Mouse (Mus musculus) hindbrain, embryonic 14.5 days (tissue): ENCODE measurements around the gene Sbpl. TPM values are rescaled to one million over a fixed set of nuclear protein-coding genes. Genes with fewer than 3 reads are reported as not detected.

Experiments
- ATAC-seq: fragments of 200-750 bp; cut with Nextera tagmentation; 2 replicates; pipeline ENCODE4 v1.8.0; 2017; ENCODE audit warnings: moderate number of reproducible peaks, mild to moderate bottlenecking, moderate TSS enrichment, moderate library complexity; ENCODE audit not compliant: low FRiP score
- DNase-seq: peaks from one replicate; pipeline ENCODE4 v3.0.0-alpha.2; 2015; ENCODE audit warnings: low spot score
- H3K27ac ChIP-seq: fragments of 300-500 bp; sonication (generic); 2 replicates; pipeline ENCODE4 v1.5.1; 2014; ENCODE audit warnings: mild to moderate bottlenecking, moderate library complexity
- H3K27me3 ChIP-seq: fragments of 300-500 bp; sonication (generic); 2 replicates; pipeline ENCODE4 v1.6.1; 2014; ENCODE audit warnings: mild to moderate bottlenecking, low read length, mixed read lengths; ENCODE audit not compliant: control insufficient read depth, insufficient read depth
- H3K36me3 ChIP-seq: fragments of 300-500 bp; sonication (generic); replicated peaks from 2 replicates; pipeline ENCODE4 v1.6.1; 2014; ENCODE audit not compliant: control insufficient read depth, insufficient read depth
- H3K4me1 ChIP-seq: fragments of 300-500 bp; sonication (generic); replicated peaks from 2 replicates; pipeline ENCODE4 v1.6.1; 2014; ENCODE audit warnings: antibody characterized with exemption, low read length, mixed read lengths; ENCODE audit not compliant: control insufficient read depth, insufficient read depth
- H3K4me2 ChIP-seq: fragments of 300-500 bp; sonication (generic); replicated peaks from 2 replicates; pipeline ENCODE4 v1.6.1; 2014; ENCODE audit warnings: mild to moderate bottlenecking, moderate library complexity
- H3K4me3 ChIP-seq: fragments of 300-500 bp; sonication (generic); replicated peaks from 2 replicates; pipeline ENCODE4 v1.5.1; 2014; ENCODE audit warnings: mild to moderate bottlenecking, low read length
- H3K9ac ChIP-seq: fragments of 300-500 bp; sonication (generic); 2 replicates; pipeline ENCODE4 v1.6.1; 2014
- H3K9me3 ChIP-seq: fragments of 300-500 bp; sonication (generic); 2 replicates; pipeline ENCODE4 v1.6.1; 2016; ENCODE audit warnings: low read length; ENCODE audit not compliant: control insufficient read depth
- WGBS: fragments of 180-500 bp; shearing (Covaris S2); extraction: QIAGEN DNeasy Blood & Tissue Kit; methylation state at CpG from one replicate; pipeline ENCODE4 v1.1.7; 2014; 5-methylcytosine and 5-hydroxymethylcytosine counted together
- polyA plus RNA-seq: library from polyadenylated mRNA; unstranded; fragments of >200 nt; fragmentation: Nextera tagmentation; extraction: Ambion mirVana; gene quantifications from 2 replicates; pipeline ENCODE4 v1.2.1, GENCODE M21; 2014

The Sbpl gene
- not detected in 2 replicates for polyA plus RNA-seq

DNA sequence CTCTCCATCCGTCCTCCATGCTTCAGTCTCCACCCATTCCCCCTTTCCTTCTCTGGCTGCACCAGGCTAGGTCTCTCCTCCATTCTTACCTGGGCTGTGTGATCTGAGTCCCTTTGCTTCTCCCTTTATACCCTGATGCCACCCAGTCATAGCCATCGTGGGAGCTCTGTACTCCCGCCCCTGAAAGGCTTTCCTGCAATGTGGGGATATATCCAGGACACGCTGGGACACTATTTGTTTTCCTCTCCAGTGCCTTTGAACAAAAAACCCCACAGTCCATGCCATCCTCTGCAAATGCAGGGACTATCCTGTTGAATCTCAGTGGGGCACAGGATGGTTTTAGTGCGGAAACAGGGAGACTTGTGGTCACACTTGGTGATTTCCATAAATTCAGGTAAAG, at the start of gene Sbpl:
Sbpl (minus strand) TSS at position 101 of the 400 bp plus-strand sequence.
- ATAC-seq (no peak), DNase-seq (no peak)
- Histone ChIP-seq H3K27ac (no peak within 1 kb of the TSS), H3K27me3 (no peaks in the 10 kb centered on the region), H3K4me1 (no peaks in the 10 kb centered on the region), H3K9ac (no peak within 1 kb of the TSS), H3K4me3 (no peak within 1 kb of the TSS), H3K9me3 (no peaks in the 10 kb centered on the region), H3K36me3 (no peaks in the 10 kb centered on the region), H3K4me2 (no peak within 1 kb of the TSS)
- WGBS = 68% methylated on average over 5 of the region's 5 CpGs

DNA sequence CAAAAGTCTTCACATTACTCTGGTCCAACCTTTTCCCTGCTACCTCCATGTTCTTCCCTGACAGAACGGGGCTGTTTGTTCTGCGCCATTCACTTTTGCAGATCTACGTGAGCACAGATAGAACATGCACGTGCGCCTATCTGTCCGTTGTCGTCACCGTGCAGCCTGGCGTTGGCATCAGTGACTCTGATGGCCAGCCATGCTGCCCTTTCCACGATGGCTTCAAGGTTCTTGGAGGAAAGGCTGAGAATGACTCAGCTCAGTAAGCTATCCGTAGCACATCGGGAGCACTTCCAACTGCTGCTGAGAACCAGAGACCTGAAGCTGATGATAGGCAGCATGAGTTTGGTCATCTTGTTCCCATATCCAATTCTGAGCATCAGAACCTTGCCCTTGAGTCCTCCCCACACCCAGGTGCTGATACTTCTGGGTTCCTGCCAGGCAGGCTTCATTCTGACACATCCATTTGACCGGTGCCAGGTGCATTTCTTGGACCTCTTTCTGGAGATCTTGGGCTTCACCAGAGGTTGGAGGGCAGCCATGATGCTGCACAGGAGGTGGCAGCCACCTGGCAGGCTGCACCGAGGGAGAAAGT, 49.1 kb upstream of the Sbpl start:
- Histone ChIP-seq H3K9ac (no peak overlapping the region), H3K27me3 (no peaks in the 10 kb centered on the region)
- WGBS = 92% methylated on average over 14 of the region's 14 CpGs

DNA sequence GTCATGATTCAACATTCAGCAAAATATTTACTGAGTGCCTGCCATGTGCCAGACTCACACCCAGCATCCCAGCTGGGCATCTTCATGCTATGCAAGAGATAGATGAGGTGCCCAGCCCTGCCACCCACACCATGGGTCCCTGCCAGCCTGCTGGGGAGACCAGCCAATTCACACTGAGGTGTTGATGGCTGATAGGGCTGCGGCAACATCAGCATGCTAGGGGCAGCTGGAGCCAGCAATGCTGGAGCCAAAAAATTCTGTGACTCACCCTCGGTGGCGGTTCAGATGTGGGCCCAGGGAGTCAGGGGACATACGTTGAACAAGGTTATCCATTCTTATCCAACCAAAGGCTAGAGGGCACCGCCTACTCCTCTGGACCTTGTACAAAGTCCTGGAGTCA, 45.3 kb upstream of the Sbpl start:
- Histone ChIP-seq H3K36me3 (no peaks in the 10 kb centered on the region), H3K9me3 (no peaks in the 10 kb centered on the region), H3K27me3 (no peaks in the 10 kb centered on the region), H3K4me2 (no peak overlapping the region), H3K27ac (no peak overlapping the region), H3K4me3 (no peak overlapping the region), H3K4me1 (no peaks in the 10 kb centered on the region), H3K9ac (no peak overlapping the region)
- DNase-seq = no peak
- WGBS = 78% methylated on average over 5 of the region's 5 CpGs
- ATAC-seq = no peak

More for the DNA sequence above, 49.1 kb upstream of the Sbpl start:
- no peak overlapping the region for H3K4me3 ChIP-seq
- no peak for ATAC-seq
- H3K4me1 ChIP-seq = no peaks in the 10 kb centered on the region
- H3K9me3 ChIP-seq = no peaks in the 10 kb centered on the region
- no peaks in the 10 kb centered on the region for H3K36me3 ChIP-seq
- H3K27ac ChIP-seq = no peak overlapping the region
- H3K4me2 ChIP-seq = no peak overlapping the region
- DNase-seq = no peak

DNA sequence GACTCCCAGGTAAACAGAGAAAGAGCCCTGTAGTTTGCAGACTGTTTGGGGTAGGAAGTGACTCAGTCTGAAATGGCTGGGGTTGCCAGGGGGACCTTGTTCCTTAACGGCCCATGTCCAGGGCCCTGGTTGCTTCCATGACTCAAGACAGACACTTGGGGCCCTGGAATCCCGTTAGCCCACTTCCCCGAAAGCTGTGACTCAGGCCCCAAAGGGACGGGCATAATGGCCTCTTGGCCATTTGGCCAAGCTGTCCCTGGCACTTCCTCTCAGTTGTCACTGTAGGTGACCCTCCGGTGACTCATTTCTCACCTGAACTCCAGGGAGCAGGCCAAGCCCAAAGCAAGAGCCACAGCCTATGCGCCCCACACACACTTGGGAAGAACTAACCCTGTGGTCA, 43.3 kb upstream of the Sbpl start:
- H3K27ac ChIP-seq = no peak overlapping the region
- WGBS = 93% methylated on average over 6 of the region's 6 CpGs
- no peak overlapping the region for H3K4me3 ChIP-seq
- H3K4me1 ChIP-seq = no peaks in the 10 kb centered on the region
- no peak overlapping the region for H3K4me2 ChIP-seq
- ATAC-seq = no peak
- no peaks in the 10 kb centered on the region for H3K9me3 ChIP-seq
- no peaks in the 10 kb centered on the region for H3K36me3 ChIP-seq
- H3K9ac ChIP-seq = no peak overlapping the region
- no peaks in the 10 kb centered on the region for H3K27me3 ChIP-seq
- DNase-seq = no peak

DNA sequence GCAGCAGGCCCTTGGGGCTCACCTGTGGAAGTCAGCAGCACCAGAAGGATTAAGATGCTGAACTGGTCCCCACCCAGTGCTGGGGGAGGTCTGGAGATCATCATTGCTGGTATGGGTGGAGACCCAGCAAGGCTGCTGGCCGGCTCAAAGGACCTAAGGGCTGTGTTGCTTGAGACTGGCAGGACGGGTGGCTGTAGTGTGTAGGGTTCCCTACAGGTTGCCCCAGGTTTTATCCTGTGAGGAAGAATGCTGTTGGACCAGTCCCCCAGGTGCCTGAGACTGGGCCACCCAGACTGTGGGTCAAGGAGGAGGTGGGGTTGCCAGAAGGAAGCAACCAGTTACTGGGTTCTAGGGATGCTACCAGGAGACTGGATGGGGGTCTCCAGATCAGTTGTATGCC, 42.8 kb upstream of the Sbpl start, which contains the start of gene Prss22:
Prss22 (minus strand) TSS at position 200 of the 400 bp plus-strand sequence.
- no peak within 1 kb of the TSS for H3K4me2 ChIP-seq
- 65% methylated on average over 2 of the region's 2 CpGs for WGBS
- H3K4me1 ChIP-seq = peaks cover 4% of the 10 kb centered on the region; the same call in 1 of the 2 replicates
- H3K9ac ChIP-seq = no peak within 1 kb of the TSS
- H3K4me3 ChIP-seq = no peak within 1 kb of the TSS
- DNase-seq (no peak), ATAC-seq (no peak)
- no peaks in the 10 kb centered on the region for H3K9me3 ChIP-seq
- no peaks in the 10 kb centered on the region for H3K27me3 ChIP-seq
- H3K27ac ChIP-seq = no peak within 1 kb of the TSS
- no peaks in the 10 kb centered on the region for H3K36me3 ChIP-seq

DNA sequence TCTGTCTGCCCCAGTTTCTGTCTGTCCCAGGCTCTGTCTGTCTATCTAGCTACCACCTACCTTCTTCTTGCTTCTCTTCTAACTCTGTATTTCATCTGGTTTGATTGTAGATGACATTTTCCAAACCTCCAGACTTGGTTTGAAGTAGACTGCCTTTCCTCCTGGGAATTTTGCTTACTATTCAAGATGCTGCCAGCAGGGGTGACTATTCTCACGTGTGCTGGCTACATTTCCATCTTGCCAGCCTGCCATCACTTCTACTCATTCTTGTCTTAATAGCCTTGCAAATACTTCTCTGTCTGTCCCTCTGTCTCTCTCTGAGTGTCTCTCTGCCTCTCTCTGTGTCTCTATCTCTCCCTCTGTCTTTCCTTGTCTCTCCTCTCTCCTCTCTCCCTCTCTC, 40.3 kb upstream of the Sbpl start:
- H3K4me3 ChIP-seq = no peak overlapping the region
- 28% methylated on average over 1 of the region's 1 CpGs for WGBS
- no peaks in the 10 kb centered on the region for H3K36me3 ChIP-seq
- H3K4me2 ChIP-seq = no peak overlapping the region
- H3K4me1 ChIP-seq = peaks cover 5% of the 10 kb centered on the region; the same call in 1 of the 2 replicates
- H3K9ac ChIP-seq = no peak overlapping the region
- ATAC-seq (no peak), DNase-seq (no peak)
- H3K27me3 ChIP-seq = no peaks in the 10 kb centered on the region
- H3K27ac ChIP-seq = no peak overlapping the region
- no peaks in the 10 kb centered on the region for H3K9me3 ChIP-seq

DNA sequence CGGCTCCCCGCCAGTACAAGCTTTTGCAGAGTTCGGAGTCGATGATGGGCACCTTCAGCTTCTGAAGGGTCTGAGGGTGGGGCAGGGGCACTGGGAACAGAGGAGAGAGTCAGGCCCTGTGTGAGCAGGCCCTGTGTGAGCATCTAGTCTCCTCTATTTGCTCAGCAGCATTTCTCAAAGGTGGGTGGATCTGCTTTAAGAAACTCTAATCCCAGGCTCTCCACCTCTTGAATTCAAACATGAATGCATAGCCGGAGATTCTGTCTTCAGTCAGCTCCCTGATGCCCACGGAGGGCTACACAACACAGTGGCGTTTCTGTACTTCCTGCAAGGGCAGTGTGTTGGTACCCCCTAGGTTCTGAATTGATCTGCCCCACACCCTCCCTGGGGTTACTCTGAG, 39.6 kb upstream of the Sbpl start:
- peaks cover 5% of the 10 kb centered on the region; the same call in 1 of the 2 replicates for H3K4me1 ChIP-seq
- no peak overlapping the region for H3K9ac ChIP-seq
- no peak overlapping the region for H3K27ac ChIP-seq
- ATAC-seq (no peak), DNase-seq (no peak)
- H3K9me3 ChIP-seq = no peaks in the 10 kb centered on the region
- 78% methylated on average over 7 of the region's 7 CpGs for WGBS
- no peak overlapping the region for H3K4me2 ChIP-seq
- no peaks in the 10 kb centered on the region for H3K36me3 ChIP-seq
- no peaks in the 10 kb centered on the region for H3K27me3 ChIP-seq
- no peak overlapping the region for H3K4me3 ChIP-seq

DNA sequence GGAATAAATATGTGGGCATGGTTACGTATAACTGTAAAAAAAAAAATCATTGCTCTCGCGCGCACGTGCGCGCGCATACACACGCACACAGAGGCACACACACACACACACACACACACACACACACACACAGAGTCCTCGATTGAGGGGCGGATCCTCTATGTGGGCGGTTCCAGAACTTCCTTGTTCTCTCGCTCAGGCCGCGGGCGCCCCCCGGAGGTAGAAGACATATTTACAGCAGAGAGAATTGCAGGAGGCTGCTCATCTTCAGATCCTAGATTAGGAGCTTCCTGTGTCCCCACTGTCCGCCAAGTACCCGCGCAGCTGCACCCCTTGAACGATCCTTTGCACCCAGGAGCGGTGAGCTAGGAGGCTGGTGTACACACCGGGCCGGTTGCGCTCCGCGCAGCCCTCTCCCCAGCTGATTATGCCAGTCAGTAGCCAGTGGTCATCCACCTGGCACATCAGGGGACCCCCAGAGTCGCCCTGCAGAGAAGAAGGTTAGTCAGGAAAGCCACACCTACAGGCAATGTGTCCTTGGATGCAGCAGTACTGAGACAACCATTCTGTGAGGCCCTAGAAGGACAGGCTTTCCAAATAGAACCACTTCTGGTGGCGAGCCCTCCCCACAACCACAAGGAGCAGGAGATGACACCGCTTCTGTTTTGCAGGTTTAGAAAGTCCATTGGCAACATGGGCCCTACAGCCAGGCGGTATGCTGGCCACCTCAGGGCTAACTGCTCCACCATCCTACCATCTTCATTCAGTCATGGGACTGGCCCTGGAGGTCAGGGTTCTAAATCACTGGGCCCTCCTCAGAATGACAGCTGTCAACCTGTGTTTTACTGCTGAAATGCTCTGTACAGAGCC, 38.7 kb upstream of the Sbpl start:
- peak; percentile 79 for ATAC-seq
- Histone ChIP-seq H3K27me3 (no peaks in the 10 kb centered on the region), H3K4me3 (peak overlapping the region; percentile 21), H3K4me2 (peak overlapping the region; percentile 53), H3K9ac (peak overlapping the region; percentile 66), H3K9me3 (no peaks in the 10 kb centered on the region), H3K27ac (no peak overlapping the region), H3K4me1 (peaks cover 5% of the 10 kb centered on the region; the same call in 1 of the 2 replicates), H3K36me3 (no peaks in the 10 kb centered on the region)
- DNase-seq = peak; percentile 95
- WGBS = 11% methylated on average over 31 of the region's 31 CpGs

DNA sequence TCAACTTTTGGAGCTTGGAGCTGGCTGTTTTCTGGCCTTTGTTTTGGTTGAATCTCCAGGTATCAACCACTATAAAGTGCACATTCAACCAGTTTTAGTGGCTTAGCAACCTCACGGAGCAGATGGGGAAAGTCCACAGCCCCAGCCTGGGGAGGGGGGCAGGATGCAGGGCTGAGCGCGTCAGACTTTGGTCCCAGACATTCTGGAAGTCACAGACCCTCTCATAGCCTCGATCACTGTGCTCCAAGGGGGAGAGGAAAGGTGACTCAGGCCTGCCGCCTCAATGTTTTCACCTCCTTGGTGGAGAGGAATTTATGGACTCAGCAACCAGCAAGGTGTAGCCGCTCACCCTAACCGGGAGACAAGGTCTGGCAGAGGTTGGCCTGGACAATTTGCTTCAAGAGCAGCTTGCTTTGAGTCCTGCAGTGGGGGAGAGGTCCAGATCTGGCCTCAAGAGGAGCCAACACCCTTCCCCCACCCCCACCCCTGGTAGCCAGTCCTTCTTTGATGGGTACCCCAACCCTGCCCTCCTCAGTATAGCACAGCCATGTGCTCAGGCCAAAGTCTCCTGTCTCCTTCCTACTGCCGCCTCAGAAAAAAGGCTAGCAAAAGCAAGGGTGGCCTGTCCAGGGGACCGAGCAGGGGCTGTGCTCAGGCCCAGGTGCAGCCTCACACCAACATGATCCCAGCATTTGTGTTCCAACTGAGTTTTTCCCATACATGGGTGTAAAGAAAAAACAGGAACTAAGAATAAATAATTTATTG, 37.9 kb upstream of the Sbpl start:
- H3K27ac ChIP-seq = no peak overlapping the region
- H3K4me3 ChIP-seq = peak overlapping the region; percentile 21
- DNase-seq (no peak), ATAC-seq (peak; percentile 67)
- H3K4me2 ChIP-seq = peak overlapping the region; percentile 53
- peak overlapping the region; percentile 46; the same call in 1 of the 2 replicates for H3K9ac ChIP-seq
- H3K4me1 ChIP-seq = peaks cover 5% of the 10 kb centered on the region; the same call in 1 of the 2 replicates
- 75% methylated on average over 9 of the region's 9 CpGs for WGBS
- H3K36me3 ChIP-seq = no peaks in the 10 kb centered on the region
- H3K27me3 ChIP-seq = no peaks in the 10 kb centered on the region
- no peaks in the 10 kb centered on the region for H3K9me3 ChIP-seq
